Mouse (Mus musculus) kidney, adult 2 months (tissue): Measurements from ENCODE around the gene Sall1.

Source experiments
- CTCF ChIP-seq: fragments of 200-500 bp; conservative IDR thresholded peaks from 2 replicates; pipeline ENCODE4 v1.5.1; 2011; ENCODE audit warnings: low read depth, mild to moderate bottlenecking, control low read depth, low read length, moderate library complexity, mixed read lengths; ENCODE audit not compliant: insufficient read depth, insufficient read length
- POLR2A ChIP-seq: fragments of 200-500 bp; IDR thresholded peaks from one replicate; pipeline ENCODE4 v1.6.1; 2011; ENCODE audit warnings: low read depth, low read length, control low read depth

GRCm38 (mm10) chr8:89008784-89009183 lies 35.2 kb downstream of the Sall1 start:
- no peak for TF ChIP-seq CTCF
- TF ChIP-seq POLR2A = no peak
